Mouse (Mus musculus) CH12.LX (cell line): ENCODE data around the gene Lpar3. TPM values are rescaled to one million over a fixed set of nuclear protein-coding genes. Genes with fewer than 3 reads are reported as not detected.

ENCODE experiments used
- DNase-seq: peaks from one replicate; pipeline ENCODE4 v3.0.0-alpha.2; 2013; ENCODE audit errors: extremely low read depth
- H3K27ac ChIP-seq: 2 replicates; pipeline ENCODE4 v1.5.1; 2012; ENCODE audit warnings: low read depth, mild to moderate bottlenecking, control low read depth, moderate library complexity; ENCODE audit not compliant: insufficient read depth
- H3K27me3 ChIP-seq: replicated peaks from 2 replicates; pipeline ENCODE3; 2012; ENCODE audit warnings: inconsistent platforms
- H3K36me3 ChIP-seq, 2 experiments: replicated peaks in 1 of 2; 2 replicates each; pipeline versions ENCODE3 to v1.6.1; 2012; ENCODE audit warnings: inconsistent platforms in 1 of 2, low read length in 1 of 2, mild to moderate bottlenecking in 1 of 2, mixed read lengths in 1 of 2, moderate library complexity in 1 of 2; ENCODE audit not compliant: control insufficient read depth in 1 of 2, insufficient read depth in 1 of 2
- H3K4me1 ChIP-seq, 2 experiments: 2 replicates each; pipeline ENCODE4 v1.6.1; 2012; ENCODE audit warnings: inconsistent platforms in 1 of 2, moderate library complexity in 1 of 2; ENCODE audit not compliant: insufficient read depth in 2 of 2, control insufficient read depth in 1 of 2
- H3K4me2 ChIP-seq: 2 replicates; pipeline ENCODE4 v1.6.1; 2012; ENCODE audit warnings: low read depth, mild to moderate bottlenecking, control low read depth; ENCODE audit not compliant: poor library complexity, insufficient read depth, severe bottlenecking
- H3K4me3 ChIP-seq, 3 experiments: fragments of 150-350 bp in 1 of 3; sonication (generic) in 1 of 3; replicated peaks in 1 of 3; 2 replicates each; pipeline versions ENCODE3 to v1.5.1; 2011 to 2012; ENCODE audit warnings: low read depth in 2 of 3, low read length in 2 of 3, mild to moderate bottlenecking in 2 of 3, moderate library complexity in 2 of 3, control low read depth in 1 of 3, improper control_type of control experiment in 1 of 3, inconsistent platforms in 1 of 3, mixed read lengths in 1 of 3; ENCODE audit not compliant: poor library complexity in 1 of 3
- H3K79me2 ChIP-seq: replicated peaks from 2 replicates; pipeline ENCODE4 v1.6.1; 2012; ENCODE audit warnings: mild to moderate bottlenecking, moderate library complexity; ENCODE audit not compliant: control insufficient read depth, poor library complexity, insufficient read depth, severe bottlenecking; ENCODE audit errors: extremely low read depth
- H3K9ac ChIP-seq: 2 replicates; pipeline ENCODE4 v1.6.1; 2012; ENCODE audit warnings: low read depth, mild to moderate bottlenecking, control low read depth, moderate library complexity; ENCODE audit not compliant: insufficient read depth
- H3K9me3 ChIP-seq: replicated peaks from 2 replicates; pipeline ENCODE3; 2012; ENCODE audit warnings: low read length, inconsistent platforms, mixed read lengths
- BHLHE40 ChIP-seq: IDR thresholded peaks from 2 replicates; pipeline ENCODE4 v1.6.1; 2011; ENCODE audit warnings: mild to moderate bottlenecking, low read depth, low read length, improper control_type of control experiment
- CHD1 ChIP-seq: IDR thresholded peaks from 2 replicates; pipeline ENCODE4 v1.6.1; 2012; ENCODE audit warnings: low read depth, low read length, improper control_type of control experiment, inconsistent platforms
- CHD2 ChIP-seq: IDR thresholded peaks from 2 replicates; pipeline ENCODE4 v1.6.1; 2011; ENCODE audit warnings: low read length, improper control_type of control experiment
- CTCF ChIP-seq, 2 experiments: IDR thresholded peaks in 1 of 2; conservative IDR thresholded peaks in 1 of 2; 2 replicates each; pipeline ENCODE4 v1.5.1; 2011 to 2012; ENCODE audit warnings: low read depth in 2 of 2, low read length in 2 of 2, improper control_type of control experiment in 1 of 2, inconsistent platforms in 1 of 2, mild to moderate bottlenecking in 1 of 2, moderate library complexity in 1 of 2
- ELF1 ChIP-seq: IDR thresholded peaks from 2 replicates; pipeline ENCODE4 v1.6.1; 2014; ENCODE audit warnings: low read depth, mild to moderate bottlenecking, inconsistent platforms, low read length, improper control_type of control experiment
- EP300 ChIP-seq: IDR thresholded peaks from 2 replicates; pipeline ENCODE4 v1.6.1; 2011; ENCODE audit warnings: low read length, improper control_type of control experiment
- ETS1 ChIP-seq: conservative IDR thresholded peaks from 2 replicates; pipeline ENCODE4 v1.6.1; 2012; ENCODE audit warnings: low read depth, mild to moderate bottlenecking, inconsistent platforms, low read length, improper control_type of control experiment, moderate library complexity
- GABPA ChIP-seq: IDR thresholded peaks from 2 replicates; pipeline ENCODE4 v1.6.1; 2012; ENCODE audit warnings: low read depth, low read length, improper control_type of control experiment, inconsistent platforms; ENCODE audit not compliant: insufficient replicate concordance
- JUN ChIP-seq: IDR thresholded peaks from 2 replicates; pipeline ENCODE4 v1.6.1; 2011; ENCODE audit warnings: low read depth, mild to moderate bottlenecking, low read length, improper control_type of control experiment, moderate library complexity; ENCODE audit not compliant: insufficient read depth
- JUND ChIP-seq: conservative IDR thresholded peaks from 2 replicates; pipeline ENCODE4 v1.6.1; 2011; ENCODE audit warnings: low read depth, low read length, improper control_type of control experiment
- KAT2A ChIP-seq: IDR thresholded peaks from 2 replicates; pipeline ENCODE4 v1.6.1; 2012; ENCODE audit warnings: low read length, improper control_type of control experiment, inconsistent platforms; ENCODE audit not compliant: insufficient replicate concordance
- MAFK ChIP-seq: IDR thresholded peaks from 2 replicates; pipeline ENCODE4 v1.6.1; 2011; ENCODE audit warnings: low read length, improper control_type of control experiment; ENCODE audit not compliant: insufficient replicate concordance
- MAX ChIP-seq: IDR thresholded peaks from 2 replicates; pipeline ENCODE4 v1.6.1; 2011; ENCODE audit warnings: low read length, improper control_type of control experiment
- MAZ ChIP-seq: IDR thresholded peaks from 2 replicates; pipeline ENCODE4 v1.6.1; 2012; ENCODE audit warnings: low read depth, mild to moderate bottlenecking, inconsistent platforms, low read length, improper control_type of control experiment, moderate library complexity
- MEF2A ChIP-seq: IDR thresholded peaks from 2 replicates; pipeline ENCODE4 v1.6.1; 2014; ENCODE audit warnings: low read depth, mild to moderate bottlenecking, inconsistent platforms, low read length, improper control_type of control experiment, borderline replicate concordance
- MXI1 ChIP-seq: IDR thresholded peaks from 2 replicates; pipeline ENCODE4 v1.6.1; 2011; ENCODE audit warnings: mild to moderate bottlenecking, low read depth, low read length, improper control_type of control experiment
- PAX5 ChIP-seq: IDR thresholded peaks from 2 replicates; pipeline ENCODE4 v1.6.1; 2012; ENCODE audit warnings: low read length, inconsistent platforms, mixed read lengths
- POLR2A ChIP-seq: IDR thresholded peaks from 2 replicates; pipeline ENCODE4 v1.6.1; 2011; ENCODE audit warnings: low read depth, mild to moderate bottlenecking, improper control_type of control experiment, low read length
- POLR2AphosphoS2 ChIP-seq: IDR thresholded peaks from 2 replicates; pipeline ENCODE4 v1.6.1; 2011; ENCODE audit warnings: low read depth, low read length, improper control_type of control experiment
- SIN3A ChIP-seq: IDR thresholded peaks from 2 replicates; pipeline ENCODE4 v1.6.1; 2012; ENCODE audit warnings: low read length, improper control_type of control experiment, inconsistent platforms
- SMC3 ChIP-seq: IDR thresholded peaks from 2 replicates; pipeline ENCODE4 v1.6.1; 2011; ENCODE audit warnings: low read depth, low read length, improper control_type of control experiment
- TBP ChIP-seq: conservative IDR thresholded peaks from 2 replicates; pipeline ENCODE4 v1.6.1; 2011; ENCODE audit warnings: low read depth, low read length, improper control_type of control experiment
- TCF12 ChIP-seq: IDR thresholded peaks from 2 replicates; pipeline ENCODE4 v1.6.1; 2014; ENCODE audit warnings: low read depth, mild to moderate bottlenecking, inconsistent platforms, low read length, improper control_type of control experiment
- UBTF ChIP-seq: IDR thresholded peaks from 2 replicates; pipeline ENCODE4 v1.6.1; 2012; ENCODE audit warnings: low read depth, mild to moderate bottlenecking, inconsistent platforms, low read length, improper control_type of control experiment, moderate library complexity
- USF2 ChIP-seq: conservative IDR thresholded peaks from 2 replicates; pipeline ENCODE4 v1.6.1; 2011; ENCODE audit warnings: low read depth, low read length, improper control_type of control experiment
- ZC3H11A ChIP-seq: IDR thresholded peaks from 2 replicates; pipeline ENCODE4 v1.6.1; 2012; ENCODE audit warnings: low read depth, mild to moderate bottlenecking, inconsistent platforms, low read length, improper control_type of control experiment
- ZNF384 ChIP-seq: IDR thresholded peaks from 2 replicates; pipeline ENCODE4 v1.6.1; 2012; ENCODE audit warnings: low read depth, low read length, improper control_type of control experiment, inconsistent platforms
- dilution Hi-C: fragments of 300-500 bp; cut with MboI; formaldehyde crosslinking; loops from 2 replicates; pipeline ENCODE4 v1.14.3; 2020; ENCODE audit warnings: low sequenced_read_pairs; ENCODE audit not compliant: extremely low pct_unique_long_range_greater_than_20kb, extremely low pct_ligation_motif_present
- in situ Hi-C: fragments of 300-500 bp; cut with MboI; formaldehyde crosslinking; loops from 3 replicates; pipeline ENCODE4 v1.14.3; 2019; ENCODE audit warnings: low sequenced_read_pairs, low pct_ligation_motif_present, low pct_unique_long_range_greater_than_20kb, mixed read lengths
- polyA plus RNA-seq: library from polyadenylated mRNA; unstranded; fragments of >175 nt; gene quantifications from 2 replicates; pipeline ENCODE4 v1.2.1, GENCODE M21; 2012; ENCODE audit warnings: low read depth; ENCODE audit not compliant: insufficient read length
- total RNA-seq, 2 experiments: library from RNA; depleted of rRNA; stranded (reverse); fragments of 300-350 nt in 1 of 2; fragments of >200 nt in 1 of 2; gene quantifications; 2 replicates each; pipeline ENCODE4 v1.2.3; 2012 to 2014

Lpar3 gene
- total and polyA plus RNA-seq, 3 experiments: not detected

- Histone ChIP-seq H3K4me2 (peak overlapping the region; percentile 14; the same call in 1 of the 2 replicates), H3K4me3 (no peak overlapping the region), H3K4me1 (peaks cover 0 to 21% of the 10 kb centered on the region in 2 experiments; a peak in 2 of 4 replicates), H3K36me3 (no peaks in the 10 kb centered on the region), H3K9ac (no peak overlapping the region; the same call in 1 of the 2 replicates), H3K27me3 (no peaks in the 10 kb centered on the region), H3K9me3 (no peaks in the 10 kb centered on the region), H3K27ac (no peak overlapping the region), H3K79me2 (no peaks in the 10 kb centered on the region)
- in situ Hi-C loops: loop anchor here (5.0 kb wide), 1 partner anchor 93 kb away; no protein-coding TSS in a partner anchor
- TF ChIP-seq PAX5 (no peak), BHLHE40 (no peak), MAX (no peak), KAT2A (no peak), MAFK (no peak), ZNF384 (no peak), TCF12 (no peak), CHD1 (no peak), EP300 (peak; percentile 21; the same call in 1 of the 2 replicates), POLR2A (no peak), MEF2A (peak; percentile 54; the same call in 1 of the 2 replicates), ZC3H11A (no peak), ETS1 (no peak), POLR2AphosphoS2 (no peak), CTCF (conservative IDR thresholded peaks at IDR 0.05 in 1 of 2, IDR thresholded peaks at IDR 0.05 in 1 of 2; ENCODE audit: low read depth in 2 of 2, low read length in 2 of 2) (no peak)
- DNase-seq: no peak
- dilution Hi-C loops: loop anchor here (25.0 kb wide), 1 partner anchor 88 kb away; no protein-coding TSS in a partner anchor
These were observed 54.7 kb downstream of the Lpar3 start for GRCm38 (mm10) chr3:146275360-146276025.

GRCm38 (mm10) chr3:146276026-146276409 lies 55.3 kb downstream of the Lpar3 start:
- dilution Hi-C loops (loop anchor here (25.0 kb wide), 1 partner anchor 89 kb away; no protein-coding TSS in a partner anchor), in situ Hi-C loops (loop anchor here (5.0 kb wide), 1 partner anchor 94 kb away; no protein-coding TSS in a partner anchor)
- Histone ChIP-seq H3K4me3 (no peak overlapping the region), H3K27ac (no peak overlapping the region), H3K9me3 (no peaks in the 10 kb centered on the region), H3K27me3 (no peaks in the 10 kb centered on the region), H3K9ac (no peak overlapping the region), H3K4me2 (no peak overlapping the region), H3K36me3 (no peaks in the 10 kb centered on the region), H3K4me1 (peaks cover 0 to 21% of the 10 kb centered on the region in 2 experiments; a peak in 2 of 4 replicates), H3K79me2 (no peaks in the 10 kb centered on the region)
- TF ChIP-seq SIN3A: no peak
- no peak for TF ChIP-seq MAZ
- no peak for TF ChIP-seq USF2
- TF ChIP-seq TBP: no peak
- no peak for TF ChIP-seq MEF2A
- TF ChIP-seq MAFK: no peak
- TF ChIP-seq SMC3: no peak
- TF ChIP-seq JUND: no peak
- no peak for TF ChIP-seq CTCF (conservative IDR thresholded peaks at IDR 0.05 in 1 of 2, IDR thresholded peaks at IDR 0.05 in 1 of 2; ENCODE audit: low read depth in 2 of 2, low read length in 2 of 2)
- TF ChIP-seq ELF1: no peak
- no peak for TF ChIP-seq JUN
- TF ChIP-seq GABPA: no peak
- TF ChIP-seq UBTF: no peak
- no peak for TF ChIP-seq MXI1
- TF ChIP-seq CHD2: no peak
- no peak for TF ChIP-seq ZC3H11A
- DNase-seq: no peak
